Mouse (Mus musculus) gastrocnemius, postnatal 14 days (tissue): Measurements from ENCODE around the gene Cela1. TPM values are rescaled to one million over a fixed set of nuclear protein-coding genes. Genes with fewer than 3 reads are reported as not detected.

Experiments
- DNase-seq: peaks from one replicate; pipeline ENCODE4 v3.0.0; 2021; ENCODE audit warnings: mixed read lengths
- intact Hi-C: fragments of 180-260 bp; cut with DNase I; formaldehyde crosslinking; loops from one replicate; pipeline ENCODE4 v1.15.1; 2025; ENCODE audit warnings: low total_unique reads
- total RNA-seq, 2 experiments: library from RNA; stranded (reverse); gene quantifications; 2 replicates each; pipeline ENCODE4 v1.2.3; 2021

The Cela1 gene
- total RNA-seq, 2 experiments from 2014 or later: not detected

DNA sequence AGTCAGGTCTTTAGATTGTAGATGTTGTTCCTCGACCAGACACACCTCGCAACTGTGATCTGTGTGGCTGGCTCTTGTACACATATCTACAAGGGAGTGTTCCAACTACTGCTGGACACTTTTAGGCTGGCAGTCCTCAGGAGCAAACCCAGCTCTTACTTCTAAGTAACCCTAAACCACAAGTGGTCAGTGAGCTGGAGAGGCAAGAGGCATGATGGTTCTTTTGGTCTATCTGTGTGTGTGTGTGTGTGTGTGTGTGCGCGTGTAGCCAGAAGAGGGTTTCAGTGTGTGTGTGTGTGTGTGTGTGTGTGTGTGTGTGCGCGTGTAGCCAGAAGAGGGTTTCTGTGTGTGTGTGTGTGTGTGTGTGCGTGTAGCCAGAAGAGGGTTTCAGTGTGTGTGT lies 45.3 kb downstream of the Cela1 start:
- intact Hi-C loops: no loop called here
- no peak for DNase-seq

DNA sequence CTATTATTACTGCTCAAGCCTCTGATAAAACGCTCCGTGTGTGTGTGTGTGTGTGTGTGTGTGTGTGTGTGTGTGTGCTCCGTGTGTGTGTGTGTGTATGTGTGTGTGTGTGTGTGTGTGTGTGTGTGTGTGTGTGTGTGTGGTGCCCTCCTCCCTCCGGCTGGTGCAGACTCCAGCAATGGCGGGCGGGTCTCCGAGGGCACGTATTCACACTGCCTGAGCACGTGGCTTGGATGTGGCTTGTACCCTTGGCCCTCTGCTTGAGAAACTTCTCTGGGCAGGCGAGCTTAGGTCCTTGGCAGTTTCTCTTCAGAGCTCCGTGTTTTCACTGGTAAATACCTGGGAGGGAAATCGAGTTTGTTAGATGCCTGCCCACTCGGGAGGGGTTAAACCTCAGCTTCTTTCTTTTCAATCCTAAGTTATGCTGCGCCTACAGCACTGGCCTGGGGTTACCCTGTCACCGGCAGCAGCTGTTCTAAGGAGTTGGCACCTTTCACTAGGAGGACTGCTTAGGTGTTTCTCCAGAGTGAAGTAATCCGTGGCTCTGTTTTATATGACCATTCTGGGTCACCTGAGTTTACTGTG lies 46.4 kb downstream of the Cela1 start:
- intact Hi-C loops: no loop called here
- no peak for DNase-seq

DNA sequence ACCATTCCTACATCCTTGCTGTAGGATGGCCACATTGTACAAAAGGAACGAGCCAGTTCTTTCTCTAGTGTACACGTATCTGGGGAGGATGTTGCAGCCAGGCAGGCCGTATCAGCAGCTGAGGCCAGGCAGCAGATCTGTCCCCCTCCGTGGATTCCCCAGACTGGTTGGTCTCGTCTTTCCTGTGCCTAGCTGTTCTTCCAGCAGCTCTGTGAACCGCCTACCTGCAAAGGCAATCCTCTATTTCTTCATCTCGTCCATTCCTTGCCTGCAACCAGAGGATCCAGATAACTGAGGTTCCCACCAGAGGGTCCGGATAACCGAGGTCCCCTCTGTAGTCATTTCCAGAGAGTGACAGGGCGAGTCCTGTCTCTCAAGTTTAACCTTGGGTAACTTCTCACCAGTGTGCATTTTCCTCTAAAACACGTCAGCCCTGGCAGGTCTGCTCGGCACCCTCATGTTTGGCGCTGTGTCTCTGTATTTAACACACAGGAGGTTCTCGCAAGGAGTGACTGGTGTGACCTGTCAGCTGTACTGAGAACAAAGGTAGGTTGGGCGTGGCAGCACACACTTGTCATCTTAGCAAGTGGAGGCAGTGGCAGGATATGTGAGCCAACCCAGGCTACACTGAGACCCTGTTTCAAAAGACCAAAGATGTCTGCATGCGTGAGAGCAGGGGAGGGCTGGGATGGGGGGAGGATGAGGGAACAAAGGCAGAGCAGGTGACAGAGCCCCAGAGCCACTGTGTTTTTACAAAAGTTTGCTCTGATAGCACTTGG lies 47.6 kb downstream of the Cela1 start:
- no peak for DNase-seq
- intact Hi-C loops: no loop called here

DNA sequence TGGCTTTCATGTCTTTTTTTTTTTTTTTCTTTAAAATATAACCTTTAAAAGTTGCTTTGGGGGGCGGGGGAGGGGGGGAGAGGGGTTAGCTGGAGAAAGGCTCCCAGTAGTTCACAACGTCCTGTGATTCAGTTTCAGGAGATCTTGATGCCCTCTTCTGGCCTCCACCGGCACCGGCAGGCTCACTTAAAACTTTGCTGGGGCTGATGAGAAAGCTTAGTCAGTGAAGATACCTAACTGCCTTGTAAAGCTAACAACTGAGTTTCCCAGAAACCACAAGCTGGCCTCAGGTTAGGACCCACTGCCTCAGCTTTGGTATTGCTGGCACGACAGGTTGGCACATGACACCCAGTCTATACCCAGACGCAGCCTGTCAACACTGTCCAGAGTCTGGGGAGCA lies 50.1 kb downstream of the Cela1 start:
- intact Hi-C loops: no loop called here

DNA sequence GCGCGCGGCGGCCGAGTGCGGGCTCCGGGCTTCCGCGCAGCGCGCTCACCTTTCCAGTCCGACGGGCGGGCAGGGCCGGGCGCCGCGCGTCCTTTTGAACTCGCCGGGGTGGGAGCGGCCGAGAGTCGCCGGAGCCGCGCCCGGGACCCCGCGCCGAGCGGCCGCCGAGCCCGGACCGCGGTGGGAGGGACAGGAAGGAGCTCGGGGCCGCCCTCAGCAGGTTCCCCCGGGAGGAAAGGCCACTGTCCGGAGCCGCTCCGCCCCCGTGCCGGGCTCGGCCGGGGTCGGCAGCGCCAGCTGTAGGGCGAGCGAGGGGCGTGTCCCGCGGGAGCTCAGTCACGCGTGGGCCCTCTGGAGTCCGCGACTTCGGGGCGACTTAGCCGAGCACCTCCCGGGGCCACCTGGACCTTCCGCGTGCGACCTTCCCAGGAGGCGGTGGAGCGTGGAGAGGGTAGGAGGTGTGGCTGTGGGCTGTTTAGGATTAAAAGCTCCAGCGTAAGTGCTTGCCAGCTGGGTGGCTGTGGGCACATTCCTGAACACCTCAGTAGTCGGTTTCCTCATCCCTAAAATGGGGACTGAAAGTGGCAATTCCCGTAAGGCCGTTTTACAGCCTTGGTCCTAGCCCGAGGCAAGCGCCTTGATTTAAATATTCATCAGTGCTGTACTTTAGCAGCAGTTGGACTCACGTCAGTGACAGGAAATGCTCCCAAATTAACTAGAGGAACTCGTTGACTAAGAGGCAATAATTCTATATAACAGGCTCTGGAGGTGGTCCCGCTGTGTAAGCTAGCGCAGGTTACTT lies 50.8 kb downstream of the Cela1 start, which contains the start of gene Smagp:
TSS of gene Smagp (minus strand) at position 241 of the 802 bp plus-strand sequence.
- peak; percentile 50 for DNase-seq
- intact Hi-C loops: no loop called here

More for the DNA sequence above, 50.1 kb downstream of the Cela1 start:
- no peak for DNase-seq

GRCm38 (mm10) chr15:100635851-100636645 lies 51.7 kb downstream of the Cela1 start:
- intact Hi-C loops: no loop called here
- no peak for DNase-seq

GRCm38 (mm10) chr15:100635239-100635638 lies 52.5 kb downstream of the Cela1 start:
- intact Hi-C loops: no loop called here
- no peak for DNase-seq

DNA sequence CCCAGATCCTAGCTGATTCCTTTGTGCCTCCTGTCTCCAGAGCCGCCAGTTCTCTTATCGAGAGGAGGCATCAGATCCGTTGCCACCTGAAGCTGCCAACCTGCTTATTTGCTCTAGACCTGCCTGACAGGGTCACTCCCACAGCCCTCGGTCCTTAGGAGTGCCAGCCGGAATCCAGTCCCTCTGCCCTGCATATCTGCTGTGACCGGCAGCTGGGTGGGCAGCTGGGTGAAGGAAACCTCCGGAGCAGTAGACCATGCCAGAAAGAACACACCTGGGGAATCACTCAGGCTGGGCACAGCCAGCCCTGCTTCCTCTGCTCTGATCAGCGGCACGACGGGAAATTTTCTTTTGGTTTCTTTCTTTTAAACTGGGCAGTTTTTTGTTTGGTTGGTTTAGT lies 54.4 kb downstream of the Cela1 start:
- intact Hi-C loops: no loop called here
- DNase-seq: no peak

DNA sequence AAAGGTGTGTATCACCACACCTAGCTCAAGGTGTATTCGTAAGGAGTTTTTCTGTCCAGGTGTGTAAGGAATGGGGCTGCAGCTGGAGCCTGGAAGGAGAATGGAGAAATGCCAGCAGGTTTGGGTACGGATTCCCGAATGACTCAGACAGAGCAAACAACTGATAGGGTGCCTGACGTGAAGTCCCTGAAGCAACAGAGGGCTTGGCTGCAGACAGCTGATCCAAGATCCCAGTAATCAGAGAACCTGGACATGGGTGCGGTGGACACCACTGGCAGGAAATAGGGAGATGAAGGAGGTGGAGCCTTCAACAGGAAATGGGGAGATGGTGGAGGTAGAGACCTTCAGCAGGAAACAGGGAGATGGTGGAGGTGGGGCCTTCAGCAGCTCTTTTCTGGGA lies 55.4 kb downstream of the Cela1 start:
- intact Hi-C loops: no loop called here
- no peak for DNase-seq

DNA sequence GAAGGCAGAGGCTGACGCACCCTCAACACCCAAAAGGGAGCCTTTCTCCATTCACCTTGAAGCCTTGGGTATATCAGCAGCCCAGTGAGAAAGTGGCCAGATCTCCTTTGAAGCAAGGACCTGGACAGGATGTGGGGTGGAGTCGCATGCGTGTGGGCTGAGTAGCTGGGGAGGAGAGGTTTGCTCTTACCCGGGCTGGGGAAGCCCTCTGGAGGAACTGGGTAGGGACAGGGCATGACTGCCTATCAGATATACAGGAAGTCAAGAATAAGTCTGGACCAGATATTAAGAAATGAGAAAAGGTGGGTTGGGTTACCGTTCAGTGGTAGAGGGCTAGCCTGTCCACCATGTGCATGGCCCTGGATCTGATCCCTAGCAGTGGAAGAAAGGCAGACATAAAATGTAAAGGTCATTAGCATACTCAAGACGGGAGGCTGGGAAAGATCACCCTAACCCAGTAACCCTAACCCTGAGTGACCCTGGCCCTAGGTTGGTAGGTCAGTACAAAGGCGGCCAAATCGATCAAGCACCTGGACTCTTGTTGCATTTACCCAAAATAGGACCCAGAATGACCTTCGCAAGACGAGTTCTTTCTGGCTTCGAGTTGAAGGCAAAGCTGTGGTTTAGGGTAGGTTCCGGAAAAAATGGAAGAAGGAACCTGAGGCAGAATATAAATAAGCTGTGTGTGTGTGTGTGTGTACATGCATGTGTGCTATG lies 56.1 kb downstream of the Cela1 start:
- intact Hi-C loops: no loop called here
- no peak for DNase-seq

GRCm38 (mm10) chr15:100630126-100630525 lies 57.6 kb downstream of the Cela1 start:
- intact Hi-C loops: no loop called here
- DNase-seq: no peak

DNA sequence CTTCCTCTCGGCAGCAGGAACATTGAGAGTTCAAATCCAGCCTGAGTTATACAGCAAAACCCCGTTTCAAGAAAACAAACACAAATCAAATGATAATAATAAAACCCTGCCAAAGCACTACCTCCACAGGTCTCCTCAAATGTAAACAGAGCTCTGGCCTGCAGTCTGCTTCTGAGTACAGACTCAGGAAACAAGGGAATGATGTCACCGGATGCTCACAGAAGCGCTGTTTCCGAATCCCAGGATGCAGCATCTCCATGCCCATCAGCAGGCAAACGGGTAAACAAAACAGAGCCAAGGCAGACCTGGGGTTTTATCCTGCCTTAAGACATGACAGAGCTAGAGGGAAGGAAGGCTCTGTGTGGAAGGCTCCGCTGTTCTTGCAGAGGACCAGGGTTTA lies 58.9 kb downstream of the Cela1 start:
- no peak for DNase-seq
- intact Hi-C loops: no loop called here

DNA sequence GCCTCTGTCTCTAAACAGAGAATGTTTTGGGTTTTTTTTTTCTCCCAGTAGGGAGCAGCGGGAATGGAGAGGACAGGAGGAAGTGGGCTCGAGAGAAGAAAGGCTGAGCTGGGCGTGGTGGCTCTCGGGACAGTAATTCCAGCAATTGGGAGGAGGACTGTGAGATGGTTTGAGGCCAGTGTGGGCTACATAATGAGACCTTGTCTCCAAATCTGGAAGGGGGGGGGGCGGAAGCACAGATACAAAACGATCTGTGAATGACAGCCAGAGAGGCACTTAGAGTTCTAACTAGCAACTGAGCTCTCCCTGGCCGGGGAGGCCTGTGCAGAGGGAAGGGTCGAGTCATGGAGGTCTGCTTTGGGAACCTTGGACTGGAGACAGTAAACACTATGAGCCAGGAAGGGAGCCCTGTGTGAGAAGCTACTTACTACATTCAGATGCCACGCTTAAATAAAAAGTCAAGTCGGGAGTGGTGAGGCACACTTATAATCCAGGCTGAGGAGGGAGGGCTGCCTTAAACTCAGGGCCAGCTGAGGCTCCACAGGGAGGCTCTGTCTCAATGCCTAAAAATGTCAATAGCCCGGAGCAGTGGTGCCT lies 59.8 kb downstream of the Cela1 start:
- no peak for DNase-seq
- intact Hi-C loops: no loop called here

- DNase-seq: no peak
- intact Hi-C loops: no loop called here
Measured at GRCm38 (mm10) chr15:100627287-100627686, 60.4 kb downstream of the Cela1 start.

DNA sequence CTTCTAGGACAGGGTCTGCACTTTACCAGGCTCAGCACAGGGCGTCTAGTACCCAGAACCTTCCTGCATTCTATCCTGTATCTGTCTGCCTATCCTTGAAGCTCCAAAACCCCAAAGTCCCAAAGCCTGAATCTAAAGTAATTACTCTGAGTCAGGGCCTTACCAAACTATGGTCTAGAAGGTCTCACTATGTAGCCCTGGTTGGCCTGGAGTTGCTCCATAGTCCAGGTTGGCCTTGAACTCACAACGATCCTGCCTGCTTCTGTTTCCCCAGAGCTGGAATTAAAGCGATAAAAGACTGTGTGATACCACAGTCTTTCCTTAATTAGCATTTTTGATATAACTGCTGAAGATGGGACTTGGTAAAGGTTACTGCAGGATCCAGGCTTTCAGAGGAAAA lies 63.3 kb downstream of the Cela1 start:
- intact Hi-C loops: no loop called here

More for the DNA sequence above, 63.3 kb downstream of the Cela1 start:
- no peak for DNase-seq
